Mouse (Mus musculus): Measurements from ENCODE around the gene Spr.
A peak's percentile ranks its signal among the peaks of the same experiment; 100 is the strongest.
"Not testable (repeated sequence)": the region's sequence is repeated elsewhere in the genome, so short reads cannot be mapped to it uniquely, and the experiment has no call there.

DNA sequence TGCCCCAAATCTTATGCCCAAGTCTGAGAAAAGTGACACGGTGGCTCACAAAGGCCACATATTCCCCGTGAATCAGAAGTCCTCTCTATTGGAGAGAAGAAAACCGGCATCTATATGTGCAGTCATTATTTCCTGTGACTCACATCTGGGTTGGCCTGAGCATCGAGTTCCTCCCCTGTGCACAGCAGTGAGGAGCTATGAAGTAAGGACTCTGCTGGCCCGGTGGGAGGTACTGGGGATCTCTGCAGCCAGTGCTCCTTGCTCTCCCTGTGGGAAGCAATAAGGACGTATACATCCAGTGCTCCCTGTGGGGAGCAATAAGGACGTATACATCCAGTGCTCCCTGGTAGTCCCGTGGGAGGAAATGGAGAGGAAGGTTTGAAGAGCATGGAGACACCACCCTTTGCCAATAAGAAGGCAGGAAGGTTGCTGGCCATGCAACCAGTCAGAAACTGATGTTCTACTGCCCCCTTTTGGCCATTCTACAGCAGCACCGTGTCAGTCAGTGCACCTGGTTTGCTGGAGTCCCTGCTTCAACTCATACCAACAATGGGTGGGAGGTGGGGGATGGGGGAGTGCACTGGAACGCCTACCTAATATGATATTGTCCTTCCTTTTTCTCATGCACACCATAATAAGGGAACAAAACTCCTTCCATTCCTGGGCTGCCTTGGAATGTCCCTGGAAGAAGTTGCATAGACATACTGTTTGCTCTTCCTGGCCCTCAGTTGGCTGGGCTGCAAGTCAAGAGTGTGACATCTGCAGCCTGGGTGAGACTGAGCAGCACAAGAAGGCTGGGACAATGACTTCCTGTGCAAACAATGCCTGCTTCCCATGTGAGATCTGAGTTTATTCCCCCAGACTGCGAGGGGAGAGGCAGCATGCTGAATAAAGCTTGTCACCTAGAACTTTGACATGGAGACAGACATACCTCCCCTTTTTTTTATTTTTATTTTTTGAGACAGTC lies 19.7 kb downstream of the Spr start:
- TF ChIP-seq CTCF (conservative IDR thresholded peaks at IDR 0.05; ENCODE audit: insufficient read depth, insufficient read length, low read depth, low read length) = peak; percentile 78
- not testable (repeated sequence) for TF ChIP-seq POLR2A (IDR thresholded peaks at IDR 0.05; ENCODE audit: low read depth, low read length)

All from kidney, adult 2 months (tissue).